Mouse (Mus musculus) small intestine, adult 2 months (tissue): ENCODE data around the gene Rabgap1l. TPM values are rescaled to one million over a fixed set of nuclear protein-coding genes. Genes with fewer than 3 reads are reported as not detected.

Source experiments
- H3K27ac ChIP-seq: fragments of 200-500 bp; 2 replicates; pipeline ENCODE4 v1.5.1; 2012; ENCODE audit warnings: low read depth, low read length, control low read depth, inconsistent platforms; ENCODE audit not compliant: insufficient read depth
- H3K27me3 ChIP-seq: fragments of 200-500 bp; 2 replicates; pipeline ENCODE4 v1.6.1; 2012; ENCODE audit warnings: mild to moderate bottlenecking, moderate library complexity, low read length, inconsistent platforms; ENCODE audit not compliant: control insufficient read depth, insufficient read depth
- H3K36me3 ChIP-seq: fragments of 200-500 bp; 2 replicates; pipeline ENCODE4 v1.6.1; 2012; ENCODE audit warnings: mild to moderate bottlenecking, low read length, control low read depth, inconsistent platforms; ENCODE audit not compliant: control insufficient read depth, insufficient read depth
- H3K4me1 ChIP-seq: fragments of 200-500 bp; 2 replicates; pipeline ENCODE4 v1.6.1; 2012; ENCODE audit warnings: low read length, inconsistent platforms, mixed read lengths; ENCODE audit not compliant: control insufficient read depth, insufficient read depth, insufficient read length
- H3K4me3 ChIP-seq: fragments of 200-500 bp; 2 replicates; pipeline ENCODE4 v1.5.1; 2012; ENCODE audit warnings: low read depth, mild to moderate bottlenecking, control low read depth, inconsistent platforms, low read length, moderate library complexity
- CTCF ChIP-seq: fragments of 200-500 bp; IDR thresholded peaks from 2 replicates; pipeline ENCODE4 v1.5.1; 2012; ENCODE audit warnings: low read depth, mild to moderate bottlenecking, control low read depth, inconsistent platforms, low read length, moderate library complexity, mixed read lengths; ENCODE audit not compliant: insufficient replicate concordance, insufficient read length; ENCODE audit errors: extremely low read depth
- POLR2A ChIP-seq: fragments of 200-500 bp; IDR thresholded peaks from 2 replicates; pipeline ENCODE4 v1.6.1; 2012; ENCODE audit warnings: low read depth, mild to moderate bottlenecking, control low read depth, inconsistent platforms, low read length, moderate library complexity
- WGBS: fragments of 180-500 bp; shearing (Covaris S2); methylation state at CpG from one replicate; pipeline ENCODE4 v1.1.7; 2018; 5-methylcytosine and 5-hydroxymethylcytosine counted together
- polyA plus RNA-seq: library from polyadenylated mRNA; depleted of rRNA; stranded (reverse); fragments of >200 nt; gene quantifications from 2 replicates; pipeline ENCODE4 v1.2.3, GENCODE M21; 2012

Rabgap1l gene
- polyA plus RNA-seq, 1 experiment = 4.9 TPM

DNA sequence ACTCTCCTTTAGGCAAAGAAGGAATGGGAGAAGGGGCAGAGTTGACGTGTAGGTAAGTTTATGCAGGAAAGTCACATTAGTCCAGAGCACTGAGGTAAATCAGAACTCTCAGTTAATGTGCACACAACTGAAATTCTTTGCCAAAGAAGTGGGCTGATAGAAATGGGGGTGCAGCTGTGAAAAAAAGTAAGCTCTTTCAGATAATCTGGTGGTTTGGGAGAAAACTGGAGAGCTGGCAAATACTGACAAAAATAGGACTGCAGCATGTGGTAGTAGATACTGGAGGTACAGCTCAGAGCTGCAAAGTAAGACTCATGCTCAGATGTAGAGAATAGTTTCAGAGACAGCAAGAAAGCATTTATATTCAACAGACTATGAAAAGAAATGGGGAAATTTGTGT is 462.2 kb downstream of the Rabgap1l start:
- Histone ChIP-seq H3K27me3 (no peaks in the 10 kb centered on the region), H3K36me3 (no peaks in the 10 kb centered on the region), H3K4me1 (no peaks in the 10 kb centered on the region), H3K27ac (no peak overlapping the region), H3K4me3 (no peak overlapping the region)
- 82% methylated on average over 1 of the region's 1 CpGs for WGBS
- TF ChIP-seq POLR2A (no peak), CTCF (no peak)

GRCm38 (mm10) chr1:160330222-160330621 is 462.8 kb downstream of the Rabgap1l start:
- Histone ChIP-seq H3K27ac (no peak overlapping the region), H3K4me1 (peaks cover 4% of the 10 kb centered on the region; the same call in 1 of the 2 replicates), H3K4me3 (no peak overlapping the region), H3K27me3 (no peaks in the 10 kb centered on the region), H3K36me3 (no peaks in the 10 kb centered on the region)
- 62% methylated on average over 2 of the region's 2 CpGs for WGBS
- TF ChIP-seq POLR2A = no peak
- TF ChIP-seq CTCF = no peak

DNA sequence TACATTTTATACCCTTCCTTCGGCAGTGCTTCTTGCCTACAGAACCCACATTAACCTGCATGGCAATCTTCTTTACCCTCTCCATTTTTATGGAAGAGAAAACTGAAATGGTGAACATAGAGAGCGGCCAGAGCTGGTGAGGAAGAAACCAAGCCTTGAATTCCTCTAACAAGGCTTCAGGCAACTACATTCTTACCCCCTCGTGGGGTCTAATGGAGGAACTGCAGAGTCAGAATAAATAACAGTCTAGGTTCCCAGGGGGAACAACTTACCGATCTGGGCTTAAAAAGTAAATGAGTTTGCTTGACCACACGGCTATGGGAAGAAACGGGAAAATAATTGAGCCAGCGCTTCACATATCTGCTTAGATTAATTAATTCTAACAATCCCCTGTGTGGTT is 463.2 kb downstream of the Rabgap1l start:
- H3K36me3 ChIP-seq = no peaks in the 10 kb centered on the region
- 85% methylated on average over 7 of the region's 7 CpGs for WGBS
- no peak overlapping the region for H3K4me3 ChIP-seq
- H3K27ac ChIP-seq = no peak overlapping the region
- peaks cover 7% of the 10 kb centered on the region for H3K4me1 ChIP-seq
- TF ChIP-seq CTCF (no peak), POLR2A (no peak)
- H3K27me3 ChIP-seq = no peaks in the 10 kb centered on the region

DNA sequence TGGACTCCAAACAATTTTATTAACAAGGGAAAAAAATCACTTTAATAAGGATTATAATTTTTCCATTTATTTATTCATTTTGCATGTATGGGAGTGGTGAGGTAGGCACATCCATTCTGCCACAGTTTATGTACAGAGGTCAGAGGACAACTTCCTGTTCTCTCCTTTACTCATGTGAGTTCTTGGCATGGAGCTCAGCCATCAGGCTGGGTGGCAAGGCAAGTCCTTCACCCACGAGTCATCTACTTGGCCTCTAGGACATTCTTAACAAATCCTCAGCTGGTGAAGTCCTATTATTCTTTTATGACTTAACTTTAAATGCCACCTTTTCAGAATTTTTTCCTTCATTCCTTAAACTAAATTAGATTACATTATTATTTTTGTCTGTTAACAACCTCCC is 465.5 kb downstream of the Rabgap1l start:
- Histone ChIP-seq H3K27ac (no peak overlapping the region), H3K4me3 (no peak overlapping the region), H3K36me3 (no peaks in the 10 kb centered on the region), H3K4me1 (peaks cover 8% of the 10 kb centered on the region), H3K27me3 (no peaks in the 10 kb centered on the region)
- TF ChIP-seq POLR2A = no peak
- no peak for TF ChIP-seq CTCF
- WGBS = 23% methylated on average over 1 of the region's 1 CpGs

DNA sequence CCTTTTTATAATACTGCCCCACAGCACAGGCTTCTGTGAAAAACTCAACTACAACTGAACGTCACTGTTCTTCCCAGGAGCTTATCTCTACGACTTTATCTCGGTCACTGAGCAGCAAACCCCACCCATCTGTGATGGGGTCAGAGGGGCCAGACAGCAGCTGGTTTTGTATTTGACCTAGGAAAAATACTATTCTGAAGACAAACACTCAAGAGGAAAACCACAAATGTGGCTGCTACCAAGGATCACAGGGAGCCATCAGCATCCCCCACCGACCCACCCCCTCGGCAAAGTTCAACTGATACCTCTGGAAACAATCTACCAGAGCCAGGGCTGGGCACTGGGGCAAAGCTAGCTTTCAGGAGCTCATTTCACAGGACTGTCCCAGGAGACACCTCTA is 467.5 kb downstream of the Rabgap1l start:
- Histone ChIP-seq H3K4me1 (peaks cover 8% of the 10 kb centered on the region), H3K27ac (no peak overlapping the region), H3K4me3 (no peak overlapping the region), H3K36me3 (no peaks in the 10 kb centered on the region), H3K27me3 (no peaks in the 10 kb centered on the region)
- 14% methylated on average over 5 of the region's 5 CpGs for WGBS
- TF ChIP-seq POLR2A = no peak

DNA sequence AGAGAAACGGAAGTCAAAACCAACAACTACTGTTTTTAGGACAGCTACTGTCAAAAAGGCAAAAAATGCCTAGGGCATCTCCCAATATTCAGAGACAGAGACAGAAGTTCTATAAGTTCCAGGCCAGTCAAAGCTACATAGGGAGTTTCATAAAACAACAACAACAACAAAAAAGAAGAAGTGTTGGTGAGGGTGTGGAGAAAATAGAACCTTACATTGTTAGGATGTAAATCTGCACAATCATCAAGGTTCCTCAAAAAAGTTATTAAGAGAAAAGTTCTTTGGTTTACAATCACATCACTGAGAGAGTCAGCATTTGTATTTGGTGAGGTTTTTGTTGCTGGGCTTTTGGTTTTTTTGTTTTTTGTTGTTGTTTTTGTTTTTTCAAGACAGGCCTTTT is 472.3 kb downstream of the Rabgap1l start:
- no peak for TF ChIP-seq CTCF
- no peak for TF ChIP-seq POLR2A
- H3K4me3 ChIP-seq = no peak overlapping the region
- peaks cover 8% of the 10 kb centered on the region for H3K4me1 ChIP-seq
- H3K27ac ChIP-seq = no peak overlapping the region
- H3K36me3 ChIP-seq = no peaks in the 10 kb centered on the region
- H3K27me3 ChIP-seq = no peaks in the 10 kb centered on the region
- 82% methylated on average over 1 of the region's 1 CpGs for WGBS

DNA sequence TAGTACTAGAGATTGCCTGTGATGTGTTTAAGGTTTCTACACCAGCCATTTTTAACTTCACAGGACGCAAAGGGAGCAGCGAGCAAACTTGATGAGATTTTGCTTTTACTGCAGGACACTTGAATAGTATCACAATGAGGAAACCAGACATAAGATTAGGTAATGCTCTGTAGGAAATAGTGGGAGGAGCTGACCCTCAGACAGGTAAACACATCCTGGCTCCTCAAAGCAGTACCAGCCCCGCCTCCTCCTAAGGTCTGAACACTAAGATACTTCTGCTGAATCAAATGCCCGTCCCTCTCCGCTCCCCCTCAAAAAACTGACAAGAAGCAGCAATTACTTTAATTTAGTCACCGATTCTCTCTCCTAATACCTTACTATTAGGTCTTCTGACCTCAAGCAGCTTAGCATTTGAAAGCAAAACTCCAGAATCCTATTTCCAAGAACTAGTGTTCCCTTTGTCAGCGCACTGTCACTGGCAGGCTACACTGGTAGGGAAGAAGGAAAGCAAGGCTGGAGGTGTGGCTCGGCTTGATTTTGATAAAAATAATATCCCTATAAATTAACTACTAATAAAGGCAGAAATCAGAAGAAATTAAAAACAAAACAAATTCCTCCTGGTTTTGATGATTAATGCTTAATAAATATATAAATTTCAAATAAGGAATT is 474.8 kb downstream of the Rabgap1l start:
- WGBS = 43% methylated on average over 8 of the region's 8 CpGs
- no peaks in the 10 kb centered on the region for H3K27me3 ChIP-seq
- no peak for TF ChIP-seq POLR2A
- TF ChIP-seq CTCF = no peak
- H3K36me3 ChIP-seq = no peaks in the 10 kb centered on the region; the same call in 1 of the 2 replicates
- H3K4me3 ChIP-seq = no peak overlapping the region
- no peak overlapping the region for H3K27ac ChIP-seq
- H3K4me1 ChIP-seq = no peaks in the 10 kb centered on the region
